In the genomic region with DNA sequence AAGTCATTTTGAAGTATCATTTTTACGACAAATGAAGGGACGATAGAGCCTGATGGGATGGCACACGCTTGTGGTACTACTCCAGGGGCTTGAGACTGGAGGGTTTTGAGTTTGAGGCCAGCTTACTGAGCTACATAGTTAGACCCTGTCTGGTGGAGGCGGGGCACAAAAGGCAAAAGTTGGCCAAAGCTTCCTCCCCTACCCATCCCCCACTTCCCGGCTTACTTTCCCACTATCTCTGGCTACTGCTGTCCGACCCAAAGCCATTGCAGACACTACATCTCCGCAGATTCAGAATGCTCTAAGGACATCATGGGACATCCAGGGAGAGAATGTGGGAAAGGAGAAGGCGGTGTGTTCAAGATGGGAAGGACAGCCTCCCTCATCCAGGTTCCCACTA, we compare ENCODE assay signal across 19 mouse cellular contexts.
DNase-seq lines count a peak whose midpoint lies in the region; ATAC-seq and TF ChIP-seq lines count a peak whose summit lies in the region.
"Had no signal": no experiment of that assay in that cellular context is flagged by ENCODE, and none has a peak within 500 bp of the region (broad histone marks: within the 10 kb centered on the region; RNA-seq: fewer than 3 reads in every experiment).

No protein-coding gene starts in this region.

- intact Hi-C loops in gastrocnemius, postnatal 36 days (cut with DNase I), result no loop called here

- no peak overlapping the region for H3K4me3 ChIP-seq in hindbrain, embryonic 11.5 days (ENCODE audit: low read depth, low read length)
- no peak overlapping the region for H3K4me3 ChIP-seq in hindbrain, embryonic 10.5 days
- peak overlapping the region in 1 of 2 experiments; percentile 25; a peak in 1 of 4 replicates for H3K4me3 ChIP-seq in ES-E14 (ENCODE audit: insufficient read depth in 1 of 2, low read depth in 1 of 2, low read length in 2 of 2, poor library complexity in 1 of 2, severe bottlenecking in 1 of 2)
- no peak overlapping the region for H3K4me3 ChIP-seq in forebrain, embryonic 16.5 days (replicated peaks; ENCODE audit: low read length)
- no peak overlapping the region for H3K4me3 ChIP-seq in midbrain, embryonic 14.5 days (replicated peaks; ENCODE audit: low read depth, low read length)
- H3K4me3 ChIP-seq: embryonic facial prominence, embryonic 13.5 days; heart, embryonic 10.5 days; limb, embryonic 10.5 days; liver, embryonic 12.5 days; myocyte had no signal

- H3K27ac ChIP-seq in hindbrain, embryonic 11.5 days (ENCODE audit: low read depth, low read length), result no peak overlapping the region
- H3K27ac ChIP-seq in hindbrain, embryonic 10.5 days, result no peak overlapping the region
- peak overlapping the region; percentile 76; the same call in 1 of the 2 replicates for H3K27ac ChIP-seq in ES-E14 (ENCODE audit: insufficient read depth, low read depth, low read length, poor library complexity, severe bottlenecking)
- H3K27ac ChIP-seq in forebrain, embryonic 16.5 days (ENCODE audit: low read length), result peak overlapping the region; percentile 64
- H3K27ac ChIP-seq in midbrain, embryonic 14.5 days (replicated peaks; ENCODE audit: low read depth, low read length), result peak overlapping the region; percentile 70
- H3K27ac ChIP-seq: embryonic facial prominence, embryonic 13.5 days; heart, embryonic 10.5 days; limb, embryonic 10.5 days; liver, embryonic 12.5 days had no signal

- WGBS in hindbrain, embryonic 11.5 days, result 72% methylated on average over 8 of the region's 8 CpGs
- WGBS in hindbrain, embryonic 10.5 days, result 70% methylated on average over 8 of the region's 8 CpGs
- 70% methylated on average over 8 of the region's 8 CpGs for WGBS in forebrain, embryonic 16.5 days
- 71% methylated on average over 8 of the region's 8 CpGs for WGBS in midbrain, embryonic 14.5 days

- H3K4me2 ChIP-seq in hindbrain, embryonic 11.5 days (replicated peaks; ENCODE audit: low read depth, low read length), result no peak overlapping the region
- H3K4me2 ChIP-seq in forebrain, embryonic 16.5 days (ENCODE audit: low read length), result no peak overlapping the region
- no peak overlapping the region for H3K4me2 ChIP-seq in midbrain, embryonic 14.5 days (ENCODE audit: low read length)
- H3K4me2 ChIP-seq: embryonic facial prominence, embryonic 13.5 days; liver, embryonic 12.5 days had no signal

- H3K9me3 ChIP-seq in hindbrain, embryonic 11.5 days (ENCODE audit: control insufficient read depth, low read length), result no peaks in the 10 kb centered on the region
- no peaks in the 10 kb centered on the region for H3K9me3 ChIP-seq in hindbrain, embryonic 10.5 days
- H3K9me3 ChIP-seq in ES-E14 (ENCODE audit: control insufficient read depth, insufficient read depth, low read depth, low read length), result no peaks in the 10 kb centered on the region
- no peaks in the 10 kb centered on the region for H3K9me3 ChIP-seq in forebrain, embryonic 16.5 days (ENCODE audit: control insufficient read depth, low read length)
- H3K9me3 ChIP-seq in midbrain, embryonic 14.5 days (ENCODE audit: control insufficient read depth, low read length), result no peaks in the 10 kb centered on the region
- H3K9me3 ChIP-seq: embryonic facial prominence, embryonic 13.5 days; heart, embryonic 10.5 days; limb, embryonic 10.5 days; liver, embryonic 12.5 days had no signal

- in situ Hi-C loops in ES-E14 (cut with MboI; ENCODE audit: low sequenced_read_pairs in 2 of 2, unreplicated experiment in 2 of 2), result loop anchor here in 1 of 2 experiments (25.0 kb wide), 1 partner anchor 1360 kb away; no protein-coding TSS in a partner anchor

- H3K9ac ChIP-seq in hindbrain, embryonic 11.5 days (ENCODE audit: low read depth, low read length), result no peak overlapping the region
- H3K9ac ChIP-seq in ES-E14 (ENCODE audit: insufficient read depth, low read depth, low read length, poor library complexity, severe bottlenecking), result peak overlapping the region; percentile 63; the same call in 1 of the 2 replicates
- no peak overlapping the region for H3K9ac ChIP-seq in forebrain, embryonic 16.5 days (replicated peaks; ENCODE audit: low read depth, low read length)
- H3K9ac ChIP-seq in midbrain, embryonic 14.5 days (replicated peaks; ENCODE audit: low read length), result no peak overlapping the region
- H3K9ac ChIP-seq: embryonic facial prominence, embryonic 13.5 days; liver, embryonic 12.5 days had no signal

- H3K4me1 ChIP-seq in hindbrain, embryonic 11.5 days (replicated peaks; ENCODE audit: control insufficient read depth, insufficient read depth, low read length), result peaks cover 2% of the 10 kb centered on the region; the same call in 1 of the 2 replicates
- peaks cover 48% of the 10 kb centered on the region for H3K4me1 ChIP-seq in hindbrain, embryonic 10.5 days (replicated peaks)
- H3K4me1 ChIP-seq in ES-E14 (ENCODE audit: control insufficient read depth in 2 of 2, insufficient read depth in 2 of 2, low read length in 2 of 2, poor library complexity in 1 of 2), result peaks cover 9 to 31% of the 10 kb centered on the region in 2 experiments
- peaks cover 55% of the 10 kb centered on the region for H3K4me1 ChIP-seq in forebrain, embryonic 16.5 days (replicated peaks; ENCODE audit: control insufficient read depth, insufficient read depth, low read length)
- H3K4me1 ChIP-seq in midbrain, embryonic 14.5 days (ENCODE audit: control insufficient read depth, insufficient read depth, low read length), result peaks cover 52% of the 10 kb centered on the region
- H3K4me1 ChIP-seq: embryonic facial prominence, embryonic 13.5 days; liver, embryonic 12.5 days had no signal

- H3K27me3 ChIP-seq in hindbrain, embryonic 11.5 days (ENCODE audit: control insufficient read depth, insufficient read depth, low read length), result peaks cover 3% of the 10 kb centered on the region; the same call in 1 of the 2 replicates
- H3K27me3 ChIP-seq in hindbrain, embryonic 10.5 days (ENCODE audit: insufficient read depth, poor library complexity, severe bottlenecking), result peaks cover 37% of the 10 kb centered on the region
- H3K27me3 ChIP-seq in forebrain, embryonic 16.5 days (replicated peaks; ENCODE audit: control insufficient read depth, insufficient read depth, low read length), result no peaks in the 10 kb centered on the region
- H3K27me3 ChIP-seq in midbrain, embryonic 14.5 days (ENCODE audit: control insufficient read depth, insufficient read depth, low read length), result no peaks in the 10 kb centered on the region

- no peaks in the 10 kb centered on the region for H3K36me3 ChIP-seq in hindbrain, embryonic 11.5 days (ENCODE audit: control insufficient read depth, insufficient read depth, low read length)
- no peaks in the 10 kb centered on the region for H3K36me3 ChIP-seq in hindbrain, embryonic 10.5 days
- peaks cover 2% of the 10 kb centered on the region; the same call in 1 of the 2 replicates for H3K36me3 ChIP-seq in ES-E14 (ENCODE audit: control insufficient read depth, insufficient read depth, low read length, poor library complexity, severe bottlenecking)
- H3K36me3 ChIP-seq in forebrain, embryonic 16.5 days (ENCODE audit: control insufficient read depth, insufficient read depth), result peaks cover 4% of the 10 kb centered on the region
- peaks cover 16% of the 10 kb centered on the region for H3K36me3 ChIP-seq in midbrain, embryonic 14.5 days (ENCODE audit: control insufficient read depth, insufficient read depth, low read length)
- H3K36me3 ChIP-seq: embryonic facial prominence, embryonic 13.5 days; heart, embryonic 10.5 days; limb, embryonic 10.5 days; liver, embryonic 12.5 days had no signal

- ATAC-seq in hindbrain, embryonic 11.5 days (ENCODE audit: low FRiP score), result no peak
- no peak for ATAC-seq in forebrain, embryonic 16.5 days
- no peak for ATAC-seq in midbrain, embryonic 14.5 days (ENCODE audit: low FRiP score, low TSS enrichment)
- ATAC-seq: intestine, embryonic 16.5 days; liver, embryonic 12.5 days had no signal

- peak; percentile 9 for DNase-seq in hindbrain, embryonic 11.5 days (ENCODE audit: low spot score)
- DNase-seq in hindbrain, embryonic 10.5 days (ENCODE audit: low spot score), result no peak
- no peak for DNase-seq in ES-E14 (ENCODE audit: low read depth, low spot score)
- peak; percentile 49 for DNase-seq in midbrain, embryonic 14.5 days
- no peak for DNase-seq in gastrocnemius, postnatal 36 days
- DNase-seq in ovary, postnatal 36 days (ENCODE audit: low spot score), result no peak
- DNase-seq in kidney, adult 8-10 months, result no peak
- DNase-seq: adrenal gland, adult 8-10 months; gastrocnemius, postnatal 25 days; heart, postnatal 14 days; kidney, postnatal 14 days; thymus, adult 2 months had no signal

TF ChIP-seq in ES-E14, 5 proteins besides CTCF, POLR2A, EP300 and RAD21:
- TF ChIP-seq HCFC1 (IDR thresholded peaks at IDR 0.05; ENCODE audit: borderline replicate concordance, insufficient read depth, low read length) (no peak), ZNF384 (IDR thresholded peaks at IDR 0.05; ENCODE audit: low read depth, low read length) (no peak), ZC3H11A (IDR thresholded peaks at IDR 0.05; ENCODE audit: borderline replicate concordance, low read depth, low read length) (no peak), MAFK (IDR thresholded peaks at IDR 0.05; ENCODE audit: insufficient read depth, low read depth, low read length) (no peak), CHD2 (IDR thresholded peaks at IDR 0.05; ENCODE audit: low read depth, low read length) (no peak)

Comparison
In these comparisons a context has a peak if more than half of its experiments do, and no peak if none do; other contexts are left out.
1. DNase-seq: peak in hindbrain, embryonic 11.5 days (single experiment) and midbrain, embryonic 14.5 days (single experiment); none in hindbrain, embryonic 10.5 days (single experiment), ES-E14 (single experiment), gastrocnemius, postnatal 36 days (0 of 2), ovary, postnatal 36 days (single experiment) and kidney, adult 8-10 months (0 of 2).
2. H3K27ac ChIP-seq: peak in ES-E14 (single experiment), forebrain, embryonic 16.5 days (single experiment) and midbrain, embryonic 14.5 days (single experiment); none in hindbrain, embryonic 11.5 days (single experiment) and hindbrain, embryonic 10.5 days (single experiment).